Mouse (Mus musculus): Measurements from ENCODE around the gene Grxcr1. TPM values are rescaled to one million over a fixed set of nuclear protein-coding genes. Genes with fewer than 3 reads are reported as not detected.

The Grxcr1 gene
- 0.19 TPM in 1 of 2 replicates, not detected in the other for polyA plus RNA-seq (2015; fragmentation: Nextera tagmentation; extraction: Ambion mirVana)

DNA sequence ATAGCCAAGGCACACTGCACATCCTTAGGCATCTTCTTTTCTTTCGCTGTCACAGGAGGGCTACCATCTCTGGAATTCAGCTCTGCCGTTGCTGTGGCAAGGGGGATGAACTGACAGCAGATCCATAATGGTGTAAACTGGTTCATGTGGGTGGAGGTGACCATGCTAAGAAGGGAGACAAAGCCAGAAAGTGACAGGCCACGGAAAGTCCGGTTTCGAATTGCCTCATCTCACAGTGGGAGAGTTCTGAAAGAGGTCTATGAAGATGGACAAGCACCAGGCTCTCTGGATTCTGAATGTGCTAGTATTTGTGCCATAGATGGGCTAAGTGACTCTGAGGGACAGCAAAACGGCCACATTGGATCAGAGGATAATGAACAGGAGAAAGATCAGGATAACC is at the start of gene Grxcr1:
Gene Grxcr1 (plus strand): TSS at position 92 of the 400 bp plus-strand sequence.

Other genes with a start within 250 kb of the Grxcr1 start
- 45.9 and 49.1 TPM in 2 replicates for gene Atp8a1, start 184.4 kb upstream of the Grxcr1 start, polyA plus RNA-seq (2015; fragmentation: Nextera tagmentation; extraction: Ambion mirVana)
- not detected in 2 replicates for gene Gm5108, start 90.2 kb upstream of the Grxcr1 start, polyA plus RNA-seq (2015; fragmentation: Nextera tagmentation; extraction: Ambion mirVana)
- not detected in 2 replicates for gene Gm21905, start 85.4 kb upstream of the Grxcr1 start, polyA plus RNA-seq (2015; fragmentation: Nextera tagmentation; extraction: Ambion mirVana)